Mouse (Mus musculus): Measurements from ENCODE around the gene Ccr2. TPM values are rescaled to one million over a fixed set of nuclear protein-coding genes. Genes with fewer than 3 reads are reported as not detected.
"Not testable (repeated sequence)": the region's sequence is repeated elsewhere in the genome, so short reads cannot be mapped to it uniquely, and the experiment has no call there.

The Ccr2 gene
- polyA plus RNA-seq, 1 experiment from 2014 or later: 0.11 TPM

DNA sequence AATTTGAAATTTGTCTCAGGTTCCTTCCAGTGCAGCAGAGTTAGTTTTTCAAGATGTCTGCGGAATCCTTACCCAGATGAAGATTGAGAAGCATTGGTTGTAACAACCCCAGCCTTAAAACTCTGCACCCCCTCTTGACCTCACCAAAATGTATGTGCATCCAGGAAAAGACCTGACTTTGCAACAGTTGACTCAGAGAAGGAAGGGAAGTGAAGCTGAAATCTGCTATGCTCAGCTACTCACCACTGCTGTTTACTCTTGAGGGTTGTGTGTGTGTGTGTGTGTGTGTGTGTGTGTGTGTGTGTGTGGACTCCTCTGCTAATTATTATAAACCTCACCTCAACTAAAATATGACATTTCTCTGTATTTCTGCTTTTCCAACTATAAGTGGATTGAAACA, 30.2 kb upstream of the Ccr2 start:
- H3K9me3 ChIP-seq (ENCODE audit: control insufficient read depth, low read length): no peaks in the 10 kb centered on the region
- no peaks in the 10 kb centered on the region for H3K4me1 ChIP-seq (replicated peaks; ENCODE audit: control insufficient read depth, insufficient read depth, low read length)
- H3K4me2 ChIP-seq (ENCODE audit: low read depth, low read length, severe bottlenecking): no peak overlapping the region
- H3K36me3 ChIP-seq (ENCODE audit: control insufficient read depth, insufficient read depth, low read length): no peaks in the 10 kb centered on the region
- DNase-seq (ENCODE audit: low spot score) (no peak), ATAC-seq (replicated peaks; ENCODE audit: low FRiP score) (no peak)
- H3K27me3 ChIP-seq (ENCODE audit: control insufficient read depth, insufficient read depth, low read length): no peaks in the 10 kb centered on the region
- no peak overlapping the region for H3K4me3 ChIP-seq (ENCODE audit: low read depth, low read length)
- H3K27ac ChIP-seq (ENCODE audit: low read depth, low read length): no peak overlapping the region
- no peak overlapping the region for H3K9ac ChIP-seq (ENCODE audit: low read length)
- WGBS: 79% methylated on average over 1 of the region's 1 CpGs

DNA sequence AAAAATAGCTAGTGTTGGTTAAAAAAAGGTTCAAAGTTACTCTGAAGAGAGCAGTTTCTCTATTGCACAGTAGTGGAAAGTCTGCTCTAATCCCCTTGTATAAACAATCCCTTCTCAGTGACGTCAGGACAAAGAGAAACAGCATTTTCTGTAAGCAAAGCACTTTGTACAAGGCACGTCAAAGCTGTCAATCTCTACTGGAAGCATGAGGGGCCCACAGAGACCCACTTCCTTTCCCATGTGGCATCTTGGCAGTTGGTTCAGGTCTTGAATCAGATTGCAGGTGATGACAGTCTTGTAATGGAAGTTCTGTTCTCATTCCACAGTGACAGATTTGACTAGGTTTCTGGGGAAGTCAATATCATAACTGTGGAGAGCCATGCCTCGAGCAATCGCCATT, 21.9 kb upstream of the Ccr2 start:
- H3K4me1 ChIP-seq (replicated peaks; ENCODE audit: control insufficient read depth, insufficient read depth, low read length): no peaks in the 10 kb centered on the region
- ATAC-seq (replicated peaks; ENCODE audit: low FRiP score) (no peak), DNase-seq (ENCODE audit: low spot score) (no peak)
- H3K4me2 ChIP-seq (ENCODE audit: low read depth, low read length, severe bottlenecking): no peak overlapping the region
- no peak overlapping the region for H3K9ac ChIP-seq (ENCODE audit: low read length)
- H3K27me3 ChIP-seq (ENCODE audit: control insufficient read depth, insufficient read depth, low read length): no peaks in the 10 kb centered on the region
- no peaks in the 10 kb centered on the region for H3K9me3 ChIP-seq (ENCODE audit: control insufficient read depth, low read length)
- 63% methylated on average over 4 of the region's 4 CpGs for WGBS
- H3K4me3 ChIP-seq (ENCODE audit: low read depth, low read length): no peak overlapping the region
- H3K27ac ChIP-seq (ENCODE audit: low read depth, low read length): no peak overlapping the region
- H3K36me3 ChIP-seq (ENCODE audit: control insufficient read depth, insufficient read depth, low read length): no peaks in the 10 kb centered on the region

DNA sequence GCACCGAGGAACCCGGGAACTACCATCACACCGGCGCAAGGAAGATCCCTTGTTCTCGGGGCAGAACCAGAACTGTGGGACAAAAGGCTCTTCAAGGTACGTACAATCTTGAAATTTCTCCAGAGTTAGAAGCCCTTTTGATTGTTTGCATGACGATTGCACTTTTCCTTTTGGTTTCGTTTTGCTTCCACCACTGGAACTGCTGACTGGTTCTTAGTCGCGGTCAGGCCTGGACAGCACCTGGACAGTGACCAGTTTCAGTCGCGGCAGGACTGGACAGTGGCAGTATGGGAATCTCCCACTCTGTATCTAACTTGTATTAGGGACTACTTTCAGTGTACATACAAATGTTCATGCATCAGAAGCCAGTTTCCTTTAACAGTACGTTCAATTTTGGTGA, 21.3 kb upstream of the Ccr2 start:
- 92% methylated on average over 12 of the region's 13 CpGs for WGBS
- H3K4me3 ChIP-seq (ENCODE audit: low read depth, low read length); H3K9ac ChIP-seq (ENCODE audit: low read length); H3K4me1 ChIP-seq (replicated peaks; ENCODE audit: control insufficient read depth, insufficient read depth, low read length); ATAC-seq (replicated peaks; ENCODE audit: low FRiP score); H3K9me3 ChIP-seq (ENCODE audit: control insufficient read depth, low read length); H3K27ac ChIP-seq (ENCODE audit: low read depth, low read length); H3K36me3 ChIP-seq (ENCODE audit: control insufficient read depth, insufficient read depth, low read length); DNase-seq (ENCODE audit: low spot score); H3K27me3 ChIP-seq (ENCODE audit: control insufficient read depth, insufficient read depth, low read length); H3K4me2 ChIP-seq (ENCODE audit: low read depth, low read length, severe bottlenecking): not testable (repeated sequence)

GRCm38 (mm10) chr9:124090441-124090840, 11.3 kb upstream of the Ccr2 start:
- Histone ChIP-seq H3K4me3 (ENCODE audit: low read depth, low read length) (no peak overlapping the region), H3K4me1 (replicated peaks; ENCODE audit: control insufficient read depth, insufficient read depth, low read length) (no peaks in the 10 kb centered on the region), H3K9ac (ENCODE audit: low read length) (no peak overlapping the region), H3K27ac (ENCODE audit: low read depth, low read length) (no peak overlapping the region), H3K9me3 (ENCODE audit: control insufficient read depth, low read length) (no peaks in the 10 kb centered on the region), H3K4me2 (ENCODE audit: low read depth, low read length, severe bottlenecking) (no peak overlapping the region), H3K36me3 (ENCODE audit: control insufficient read depth, insufficient read depth, low read length) (no peaks in the 10 kb centered on the region), H3K27me3 (ENCODE audit: control insufficient read depth, insufficient read depth, low read length) (no peaks in the 10 kb centered on the region)
- 78% methylated on average over 1 of the region's 1 CpGs for WGBS
- ATAC-seq (replicated peaks; ENCODE audit: low FRiP score) (no peak), DNase-seq (ENCODE audit: low spot score) (no peak)

- DNase-seq (ENCODE audit: low spot score): no peak
- Histone ChIP-seq H3K36me3 (ENCODE audit: control insufficient read depth, insufficient read depth, low read length) (no peaks in the 10 kb centered on the region), H3K4me1 (replicated peaks; ENCODE audit: control insufficient read depth, insufficient read depth, low read length) (no peaks in the 10 kb centered on the region), H3K27ac (ENCODE audit: low read depth, low read length) (no peak overlapping the region), H3K27me3 (ENCODE audit: control insufficient read depth, insufficient read depth, low read length) (no peaks in the 10 kb centered on the region), H3K4me2 (ENCODE audit: low read depth, low read length, severe bottlenecking) (no peak overlapping the region), H3K9me3 (ENCODE audit: control insufficient read depth, low read length) (no peaks in the 10 kb centered on the region), H3K9ac (ENCODE audit: low read length) (no peak overlapping the region), H3K4me3 (ENCODE audit: low read depth, low read length) (no peak overlapping the region)
- WGBS: 91% methylated on average over 1 of the region's 1 CpGs
- no peak for ATAC-seq (replicated peaks; ENCODE audit: low FRiP score)
Observed at GRCm38 (mm10) chr9:124099127-124099526, 2.6 kb upstream of the Ccr2 start.

DNA sequence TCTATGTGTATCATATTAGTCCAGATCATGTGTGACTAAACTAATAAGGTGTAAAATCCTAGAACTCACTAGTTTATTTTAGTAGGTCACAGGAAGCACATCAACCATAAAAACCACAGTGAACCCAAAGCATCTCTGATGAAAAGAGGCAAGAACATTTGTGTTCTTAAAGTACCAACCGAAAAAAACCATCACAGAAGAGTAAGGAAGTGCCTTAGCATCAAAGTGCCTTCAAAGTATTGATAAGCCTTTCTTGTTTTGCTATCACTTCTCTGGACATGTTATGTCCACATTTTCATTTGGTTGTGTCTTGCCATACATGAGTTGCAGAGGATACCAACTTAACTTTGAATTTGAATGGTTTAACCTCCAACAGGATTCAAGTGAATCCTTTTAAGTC, 1.4 kb upstream of the Ccr2 start:
- no peak overlapping the region for H3K9ac ChIP-seq (ENCODE audit: low read length)
- no peak overlapping the region for H3K4me3 ChIP-seq (ENCODE audit: low read depth, low read length)
- H3K9me3 ChIP-seq (ENCODE audit: control insufficient read depth, low read length): no peaks in the 10 kb centered on the region
- H3K36me3 ChIP-seq (ENCODE audit: control insufficient read depth, insufficient read depth, low read length): no peaks in the 10 kb centered on the region
- no peaks in the 10 kb centered on the region for H3K27me3 ChIP-seq (ENCODE audit: control insufficient read depth, insufficient read depth, low read length)
- H3K4me2 ChIP-seq (ENCODE audit: low read depth, low read length, severe bottlenecking): no peak overlapping the region
- ATAC-seq (replicated peaks; ENCODE audit: low FRiP score) (no peak), DNase-seq (ENCODE audit: low spot score) (no peak)
- WGBS: 91% methylated on average over 1 of the region's 1 CpGs
- no peak overlapping the region for H3K27ac ChIP-seq (ENCODE audit: low read depth, low read length)
- no peaks in the 10 kb centered on the region for H3K4me1 ChIP-seq (replicated peaks; ENCODE audit: control insufficient read depth, insufficient read depth, low read length)

- ATAC-seq (replicated peaks; ENCODE audit: low FRiP score) (no peak), DNase-seq (ENCODE audit: low spot score) (no peak)
- H3K4me3 ChIP-seq (ENCODE audit: low read depth, low read length): no peak overlapping the region
- no peak overlapping the region for H3K27ac ChIP-seq (ENCODE audit: low read depth, low read length)
- no peaks in the 10 kb centered on the region for H3K4me1 ChIP-seq (replicated peaks; ENCODE audit: control insufficient read depth, insufficient read depth, low read length)
- H3K36me3 ChIP-seq (ENCODE audit: control insufficient read depth, insufficient read depth, low read length): no peaks in the 10 kb centered on the region
- H3K9ac ChIP-seq (ENCODE audit: low read length): no peak overlapping the region
- no peak overlapping the region for H3K4me2 ChIP-seq (ENCODE audit: low read depth, low read length, severe bottlenecking)
- H3K27me3 ChIP-seq (ENCODE audit: control insufficient read depth, insufficient read depth, low read length): no peaks in the 10 kb centered on the region
- WGBS: 70% methylated on average over 1 of the region's 1 CpGs
- no peaks in the 10 kb centered on the region for H3K9me3 ChIP-seq (ENCODE audit: control insufficient read depth, low read length)
Observed at GRCm38 (mm10) chr9:124103199-124103598, 1.4 kb downstream of the Ccr2 start.

- H3K36me3 ChIP-seq (ENCODE audit: control insufficient read depth, insufficient read depth, low read length): no peaks in the 10 kb centered on the region
- H3K4me3 ChIP-seq (ENCODE audit: low read depth, low read length): no peak overlapping the region
- ATAC-seq (replicated peaks; ENCODE audit: low FRiP score) (no peak), DNase-seq (ENCODE audit: low spot score) (no peak)
- no peaks in the 10 kb centered on the region for H3K9me3 ChIP-seq (ENCODE audit: control insufficient read depth, low read length)
- H3K27me3 ChIP-seq (ENCODE audit: control insufficient read depth, insufficient read depth, low read length): no peaks in the 10 kb centered on the region
- no peak overlapping the region for H3K27ac ChIP-seq (ENCODE audit: low read depth, low read length)
- no peaks in the 10 kb centered on the region for H3K4me1 ChIP-seq (replicated peaks; ENCODE audit: control insufficient read depth, insufficient read depth, low read length)
- H3K4me2 ChIP-seq (ENCODE audit: low read depth, low read length, severe bottlenecking): no peak overlapping the region
- H3K9ac ChIP-seq (ENCODE audit: low read length): no peak overlapping the region
Observed at GRCm38 (mm10) chr9:124105196-124105595, 3.4 kb downstream of the Ccr2 start.

- no peak overlapping the region for H3K4me3 ChIP-seq (ENCODE audit: low read depth, low read length)
- ATAC-seq (replicated peaks; ENCODE audit: low FRiP score): no peak
- no peaks in the 10 kb centered on the region for H3K9me3 ChIP-seq (ENCODE audit: control insufficient read depth, low read length)
- H3K4me1 ChIP-seq (replicated peaks; ENCODE audit: control insufficient read depth, insufficient read depth, low read length): no peaks in the 10 kb centered on the region
- H3K27me3 ChIP-seq (ENCODE audit: control insufficient read depth, insufficient read depth, low read length): no peaks in the 10 kb centered on the region
- no peaks in the 10 kb centered on the region for H3K36me3 ChIP-seq (ENCODE audit: control insufficient read depth, insufficient read depth, low read length)
- no peak overlapping the region for H3K9ac ChIP-seq (ENCODE audit: low read length)
- no peak overlapping the region for H3K27ac ChIP-seq (ENCODE audit: low read depth, low read length)
- DNase-seq (ENCODE audit: low spot score): no peak
- no peak overlapping the region for H3K4me2 ChIP-seq (ENCODE audit: low read depth, low read length, severe bottlenecking)
Observed at GRCm38 (mm10) chr9:124107232-124107631, 5.5 kb downstream of the Ccr2 start.
